Comparison of ENCODE assay signal across 24 mouse cellular contexts in genomic region chr14:33657471-33657901, GRCm38 (mm10).
DNase-seq lines count a peak whose midpoint lies in the region; ATAC-seq and TF ChIP-seq lines count a peak whose summit lies in the region.
"Had no signal": no experiment of that assay in that cellular context is flagged by ENCODE, and none has a peak within 500 bp of the region (broad histone marks: within the 10 kb centered on the region; RNA-seq: fewer than 3 reads in every experiment).

No protein-coding gene starts in this region.

- no peak for TF ChIP-seq POLR2A in limb, embryonic 14.5 days (IDR thresholded peaks at IDR 0.05; ENCODE audit: borderline replicate concordance, extremely low read depth, insufficient read depth, insufficient read length)

- peaks cover 28% of the 10 kb centered on the region for H3K4me1 ChIP-seq in kidney, embryonic 15.5 days
- H3K4me1 ChIP-seq in limb, embryonic 10.5 days = peaks cover 41% of the 10 kb centered on the region
- H3K4me1 ChIP-seq in limb, embryonic 14.5 days (ENCODE audit: control insufficient read depth, insufficient read depth, low read length) = peaks cover 10% of the 10 kb centered on the region
- no peaks in the 10 kb centered on the region for H3K4me1 ChIP-seq in liver, embryonic 11.5 days (replicated peaks; ENCODE audit: control insufficient read depth, insufficient read depth, low read length)
- H3K4me1 ChIP-seq: liver, embryonic 12.5 days; midbrain, embryonic 13.5 days; neural tube, embryonic 13.5 days had no signal

- no peak overlapping the region for H3K9ac ChIP-seq in kidney, embryonic 15.5 days
- no peak overlapping the region for H3K9ac ChIP-seq in limb, embryonic 14.5 days (ENCODE audit: low read depth, low read length, severe bottlenecking)
- no peak overlapping the region for H3K9ac ChIP-seq in liver, embryonic 11.5 days (ENCODE audit: low read depth, low read length)
- H3K9ac ChIP-seq: embryonic facial prominence, embryonic 12.5 days; hindbrain, embryonic 14.5 days; liver, embryonic 12.5 days; midbrain, embryonic 13.5 days; neural tube, embryonic 13.5 days had no signal

- WGBS in kidney, embryonic 15.5 days = 25% methylated on average over 7 of the region's 7 CpGs
- WGBS in limb, embryonic 10.5 days = 50% methylated on average over 7 of the region's 7 CpGs
- 30% methylated on average over 7 of the region's 7 CpGs for whole genome bisulfite sequencing in limb, embryonic 14.5 days
- WGBS in liver, embryonic 11.5 days = 77% methylated on average over 7 of the region's 7 CpGs

- H3K36me3 ChIP-seq in kidney, embryonic 15.5 days = no peaks in the 10 kb centered on the region
- H3K36me3 ChIP-seq in limb, embryonic 10.5 days = no peaks in the 10 kb centered on the region
- H3K36me3 ChIP-seq in limb, embryonic 14.5 days (ENCODE audit: control insufficient read depth, insufficient read depth, low read length) = no peaks in the 10 kb centered on the region
- no peaks in the 10 kb centered on the region for H3K36me3 ChIP-seq in liver, embryonic 11.5 days (ENCODE audit: control insufficient read depth, insufficient read depth, low read length)
- H3K36me3 ChIP-seq: embryonic facial prominence, embryonic 12.5 days; liver, embryonic 12.5 days; midbrain, embryonic 13.5 days; neural tube, embryonic 13.5 days had no signal

- H3K27ac ChIP-seq in kidney, embryonic 15.5 days = no peak overlapping the region
- peak overlapping the region; percentile 46; the same call in 1 of the 2 replicates for H3K27ac ChIP-seq in limb, embryonic 10.5 days
- no peak overlapping the region for H3K27ac ChIP-seq in limb, embryonic 14.5 days (replicated peaks; ENCODE audit: low read depth, low read length)
- no peak overlapping the region for H3K27ac ChIP-seq in liver, embryonic 11.5 days (ENCODE audit: low read depth, low read length)
- H3K27ac ChIP-seq: embryonic facial prominence, embryonic 12.5 days; hindbrain, embryonic 14.5 days; liver, embryonic 12.5 days; macrophage; midbrain, embryonic 13.5 days; neural tube, embryonic 13.5 days had no signal

- H3K4me2 ChIP-seq in kidney, embryonic 15.5 days = no peak overlapping the region
- H3K4me2 ChIP-seq in limb, embryonic 14.5 days (replicated peaks; ENCODE audit: low read depth, low read length, severe bottlenecking) = no peak overlapping the region
- H3K4me2 ChIP-seq in liver, embryonic 11.5 days = no peak overlapping the region
- H3K4me2 ChIP-seq: embryonic facial prominence, embryonic 12.5 days; heart, embryonic 11.5 days; hindbrain, embryonic 14.5 days; liver, embryonic 12.5 days; midbrain, embryonic 13.5 days; neural tube, embryonic 13.5 days had no signal

- no peaks in the 10 kb centered on the region for H3K9me3 ChIP-seq in kidney, embryonic 15.5 days (replicated peaks)
- H3K9me3 ChIP-seq in limb, embryonic 10.5 days (replicated peaks) = no peaks in the 10 kb centered on the region
- H3K9me3 ChIP-seq in limb, embryonic 14.5 days (ENCODE audit: control insufficient read depth, low read length) = no peaks in the 10 kb centered on the region
- no peaks in the 10 kb centered on the region for H3K9me3 ChIP-seq in liver, embryonic 11.5 days (ENCODE audit: control insufficient read depth, low read length)
- H3K9me3 ChIP-seq: embryonic facial prominence, embryonic 12.5 days; liver, embryonic 12.5 days; midbrain, embryonic 13.5 days; neural tube, embryonic 13.5 days had no signal

- no peak for DNase-seq in kidney, adult 8-10 months
- peak; percentile 72 for DNase-seq in limb, embryonic 10.5 days (ENCODE audit: low spot score)
- DNase-seq in limb, embryonic 14.5 days (ENCODE audit: low spot score) = peak; percentile 43
- DNase-seq in lung, postnatal 25 days (ENCODE audit: low spot score) = peak; percentile 45
- no peak for DNase-seq in yolk sac, embryonic 10.5 days (ENCODE audit: low spot score)
- DNase-seq in liver, embryonic 11.5 days (ENCODE audit: low spot score) = no peak
- DNase-seq: cerebellum, adult 2 months; cerebellum, postnatal 36 days; gastrocnemius, postnatal 25 days; heart, postnatal 14 days; right cerebral cortex, adult 18-20 months; thymus, postnatal 36 days had no signal

- H3K4me3 ChIP-seq in kidney, embryonic 15.5 days (replicated peaks) = no peak overlapping the region
- no peak overlapping the region for H3K4me3 ChIP-seq in limb, embryonic 10.5 days
- no peak overlapping the region for H3K4me3 ChIP-seq in limb, embryonic 14.5 days (replicated peaks; ENCODE audit: low read length)
- H3K4me3 ChIP-seq in liver, embryonic 11.5 days (ENCODE audit: low read depth, low read length) = no peak overlapping the region
- H3K4me3 ChIP-seq: embryonic facial prominence, embryonic 12.5 days; erythroblast, embryonic 14.5 days; liver, embryonic 12.5 days; midbrain, embryonic 13.5 days; neural tube, embryonic 13.5 days had no signal

- ATAC-seq in kidney, embryonic 15.5 days (replicated peaks; ENCODE audit: low FRiP score) = peak; percentile 77
- peak; percentile 54; the same call in 1 of the 2 replicates for ATAC-seq in limb, embryonic 14.5 days (ENCODE audit: low FRiP score, low read depth)
- ATAC-seq in megakaryocyte, adult 5-6 weeks (ENCODE audit: poor library complexity, severe bottlenecking) = no peak
- no peak for ATAC-seq in liver, embryonic 11.5 days (replicated peaks; ENCODE audit: low FRiP score)
- ATAC-seq: forebrain, embryonic 14.5 days; intestine, embryonic 16.5 days; liver, embryonic 12.5 days; midbrain, embryonic 13.5 days had no signal

- H3K27me3 ChIP-seq in kidney, embryonic 15.5 days = no peaks in the 10 kb centered on the region
- peaks cover 46% of the 10 kb centered on the region for H3K27me3 ChIP-seq in limb, embryonic 10.5 days (ENCODE audit: low read depth, poor library complexity, severe bottlenecking)
- H3K27me3 ChIP-seq in limb, embryonic 14.5 days (ENCODE audit: control insufficient read depth, insufficient read depth, low read length) = no peaks in the 10 kb centered on the region
- no peaks in the 10 kb centered on the region for H3K27me3 ChIP-seq in liver, embryonic 11.5 days (replicated peaks; ENCODE audit: control insufficient read depth, insufficient read depth, low read length)
- H3K27me3 ChIP-seq: embryonic facial prominence, embryonic 12.5 days; liver, embryonic 12.5 days; midbrain, embryonic 13.5 days; neural tube, embryonic 13.5 days had no signal

Comparison
In these comparisons a context has a peak if more than half of its experiments do, and no peak if none do; other contexts are left out.
1. ATAC-seq: peak in kidney, embryonic 15.5 days (single experiment) and limb, embryonic 14.5 days (single experiment); none in megakaryocyte, adult 5-6 weeks (single experiment) and liver, embryonic 11.5 days (single experiment).
2. DNase-seq: peak in limb, embryonic 10.5 days (single experiment), limb, embryonic 14.5 days (single experiment) and lung, postnatal 25 days (single experiment); none in kidney, adult 8-10 months (0 of 2), yolk sac, embryonic 10.5 days (single experiment) and liver, embryonic 11.5 days (single experiment).